Mouse (Mus musculus): ENCODE measurements around the gene Nr1d1. TPM values are rescaled to one million over a fixed set of nuclear protein-coding genes. Genes with fewer than 3 reads are reported as not detected.

Gene Nr1d1
- total RNA-seq (2015; ENCODE audit: low replicate concordance) (not detected in 2 replicates), total RNA-seq (2017; ENCODE audit: low replicate concordance) (0.26 and 0.42 TPM in 2 replicates)

DNA sequence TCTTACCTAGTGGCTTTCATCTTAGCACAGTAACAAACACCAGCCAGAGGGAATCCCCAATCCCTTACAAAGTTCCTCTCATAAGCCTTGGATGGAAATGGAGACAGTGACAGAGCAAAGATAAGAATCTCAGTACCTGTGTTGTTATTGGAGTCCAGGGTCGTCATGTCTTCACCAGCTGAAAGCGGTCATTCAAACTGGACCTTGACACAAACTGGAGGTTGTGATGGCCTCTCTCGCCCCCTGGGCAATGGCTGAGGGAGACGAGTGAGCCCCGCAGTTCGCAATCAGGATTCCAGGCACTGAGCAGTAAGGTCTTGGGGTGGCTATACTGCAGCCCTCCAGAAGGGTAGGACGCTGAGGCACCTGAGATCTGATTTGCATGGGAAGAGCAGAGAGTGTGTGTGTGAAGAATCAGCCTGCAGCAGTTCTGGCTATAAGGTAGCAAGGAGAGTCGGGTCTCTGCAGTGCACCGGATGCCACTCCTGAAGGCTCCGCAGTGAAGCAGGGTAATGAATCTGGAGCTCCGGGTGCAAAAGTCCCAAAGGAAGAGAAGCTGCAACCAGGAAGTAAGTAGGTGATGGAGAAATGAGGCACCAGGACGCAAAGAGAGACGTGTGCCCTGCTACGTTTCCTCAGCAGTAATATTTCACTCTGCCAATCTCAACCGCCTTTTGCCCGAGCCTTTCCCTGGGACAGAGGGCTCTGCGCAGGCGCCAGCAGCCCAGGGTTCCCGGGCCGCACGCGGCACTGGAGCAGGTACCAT lies at the start of gene Nr1d1:
Gene Nr1d1, minus strand, starts transcription at position 752 of the 766 bp plus-strand sequence.
- ATAC-seq (replicated peaks; ENCODE audit: low FRiP score, poor library complexity, severe bottlenecking) = no peak

DNA sequence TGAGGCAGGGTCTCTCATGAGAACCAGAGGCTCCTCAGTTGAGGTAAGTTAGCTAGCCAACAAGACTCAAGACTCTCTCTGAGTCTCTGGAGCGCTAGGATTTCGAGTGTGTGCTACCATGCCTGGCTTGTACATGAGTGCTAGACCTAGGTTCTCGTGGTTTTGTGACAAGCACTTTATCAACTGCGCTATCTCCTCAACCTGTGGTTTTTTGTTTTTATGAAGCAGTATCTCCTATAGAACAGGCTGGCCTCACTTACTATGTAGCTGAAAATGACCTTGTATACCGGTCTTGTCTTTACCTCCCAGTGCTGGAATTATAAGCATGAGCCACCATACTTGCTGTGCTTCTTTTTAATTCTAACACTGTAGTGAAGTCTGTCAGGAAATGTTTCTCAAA lies 45.8 kb upstream of the Nr1d1 start:
- ATAC-seq (replicated peaks; ENCODE audit: low FRiP score, poor library complexity, severe bottlenecking) = no peak

- ATAC-seq (replicated peaks; ENCODE audit: low FRiP score, poor library complexity, severe bottlenecking) = no peak
These were observed 41.6 kb upstream of the Nr1d1 start for GRCm38 (mm10) chr11:98816706-98817239.

GRCm38 (mm10) chr11:98810686-98811085 lies 35.6 kb upstream of the Nr1d1 start:
- no peak for ATAC-seq (replicated peaks; ENCODE audit: low FRiP score, poor library complexity, severe bottlenecking)

GRCm38 (mm10) chr11:98809457-98810290 lies 34.5 kb upstream of the Nr1d1 start:
- ATAC-seq (replicated peaks; ENCODE audit: low FRiP score, poor library complexity, severe bottlenecking) = peak; percentile 97

DNA sequence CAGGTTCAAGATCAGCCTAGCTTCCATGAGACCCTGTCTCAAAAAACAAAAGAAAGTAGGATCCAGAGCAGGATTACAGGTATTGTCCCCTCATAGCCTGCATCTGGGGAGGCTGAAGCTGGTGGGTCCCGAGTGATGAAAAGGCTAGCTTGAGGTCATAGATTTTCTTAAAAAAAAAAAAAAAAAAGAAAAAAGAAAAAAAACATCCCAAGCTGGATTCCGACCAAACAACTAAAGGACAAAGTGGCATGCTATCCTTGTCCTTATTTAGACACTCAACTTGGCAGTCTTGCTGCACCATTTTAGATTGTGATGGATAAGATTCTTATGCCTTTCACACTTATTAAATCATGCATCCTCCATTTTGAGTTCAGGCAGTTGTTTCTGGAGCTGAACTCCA lies 33.3 kb upstream of the Nr1d1 start:
- ATAC-seq (replicated peaks; ENCODE audit: low FRiP score, poor library complexity, severe bottlenecking) = no peak

DNA sequence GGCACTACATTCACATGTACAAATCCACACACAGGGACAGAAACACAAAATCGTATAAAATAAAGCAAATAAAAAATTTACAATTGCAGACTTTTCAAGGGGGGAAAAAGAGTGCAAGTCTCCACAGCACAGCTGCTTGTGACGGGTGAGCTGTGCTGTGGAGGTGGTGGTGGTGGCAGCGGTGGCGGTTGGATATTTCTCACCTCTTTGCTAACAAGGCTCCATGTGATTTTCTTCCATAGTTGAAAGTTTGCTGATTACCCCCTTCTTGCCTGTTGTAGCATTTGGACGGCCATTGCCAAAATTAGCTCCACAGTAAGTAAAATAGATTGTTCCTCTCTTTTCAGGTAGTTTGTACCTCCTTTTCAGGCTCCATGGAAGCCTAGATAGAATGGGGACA lies 29.5 kb upstream of the Nr1d1 start, which contains the start of gene Casc3:
Gene Casc3, plus strand, starts transcription at position 301 of the 400 bp plus-strand sequence.
- no peak for ATAC-seq (replicated peaks; ENCODE audit: low FRiP score, poor library complexity, severe bottlenecking)

DNA sequence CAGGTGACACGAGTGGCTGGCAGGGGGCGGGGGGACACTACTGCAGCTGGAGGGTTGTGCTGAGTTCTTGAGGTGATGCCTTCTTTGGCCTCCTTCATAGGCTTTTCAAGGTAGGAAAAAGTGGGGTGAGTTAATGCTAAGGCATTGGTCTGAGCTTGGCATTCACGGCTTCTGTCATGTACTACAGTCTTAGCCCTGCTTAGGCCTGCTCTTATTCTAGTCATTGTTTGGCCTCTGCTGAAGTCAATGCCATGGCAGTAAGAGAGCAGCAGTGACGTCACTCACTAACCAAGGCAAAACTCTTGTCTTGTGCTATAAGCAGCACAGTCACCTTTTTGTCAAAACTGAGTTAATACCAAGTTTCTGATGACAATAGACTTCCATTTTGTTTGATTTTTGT lies 22.8 kb upstream of the Nr1d1 start:
- ATAC-seq (replicated peaks; ENCODE audit: low FRiP score, poor library complexity, severe bottlenecking) = no peak

DNA sequence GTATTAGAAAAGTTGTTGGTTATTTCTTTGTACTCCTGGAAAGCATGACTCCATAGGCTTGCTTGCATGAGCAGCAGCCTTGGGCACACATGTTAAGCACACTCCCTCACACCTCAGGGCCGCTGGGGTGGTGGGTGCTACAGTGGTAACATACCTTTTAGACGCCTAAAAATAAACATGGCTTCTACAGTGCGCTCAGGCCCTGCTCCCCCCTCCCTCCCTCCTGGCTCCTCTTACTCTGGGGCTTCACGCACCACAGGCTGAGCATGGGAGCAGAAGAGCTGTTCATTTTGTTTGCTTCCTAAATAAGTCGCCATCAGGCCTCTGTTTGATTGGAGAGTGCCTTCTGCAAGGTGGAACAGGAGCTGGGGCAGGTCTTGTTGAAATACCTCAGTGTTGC lies 22.2 kb upstream of the Nr1d1 start:
- no peak for ATAC-seq (replicated peaks; ENCODE audit: low FRiP score, poor library complexity, severe bottlenecking)

DNA sequence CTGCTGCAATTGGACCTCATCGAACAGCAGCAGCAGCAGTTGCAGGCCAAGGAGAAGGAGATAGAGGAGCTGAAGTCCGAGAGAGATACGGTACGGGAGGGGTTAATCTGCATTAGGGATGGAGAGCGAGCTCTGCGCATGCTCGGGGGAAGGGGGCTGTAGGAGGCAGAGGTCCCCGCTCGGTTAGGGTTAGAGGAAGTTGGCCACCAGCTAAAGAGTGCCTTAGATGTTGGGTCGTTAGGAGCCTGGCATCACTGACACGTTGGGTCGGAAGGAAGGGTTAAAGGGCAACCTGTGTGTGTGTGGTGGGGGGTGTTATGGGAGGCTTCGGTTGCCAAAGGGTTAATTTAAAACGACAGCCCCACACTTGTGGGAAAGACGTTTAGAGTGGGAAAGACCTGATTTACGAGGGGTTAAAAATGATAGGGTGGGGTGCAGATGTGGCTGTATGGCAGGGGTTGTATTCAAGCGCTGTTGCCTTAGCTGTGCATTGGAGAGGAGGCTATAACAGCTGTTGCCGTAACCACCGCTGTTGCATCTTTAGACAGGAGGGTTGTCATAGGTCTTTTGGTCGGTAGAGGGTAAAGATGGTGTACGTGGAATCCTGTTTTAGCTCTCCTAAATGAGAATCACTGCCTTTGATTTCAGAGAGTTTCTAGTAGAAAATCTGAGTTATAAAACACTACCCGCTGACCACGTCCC lies 21.5 kb upstream of the Nr1d1 start:
- 0 out of 2 replicates have a peak, but pooled peaks have one; percentile 6 for ATAC-seq (replicated peaks; ENCODE audit: low FRiP score, poor library complexity, severe bottlenecking)

GRCm38 (mm10) chr11:98795714-98796514 lies 20.8 kb upstream of the Nr1d1 start:
- ATAC-seq (replicated peaks; ENCODE audit: low FRiP score, poor library complexity, severe bottlenecking) = peak; percentile 40

GRCm38 (mm10) chr11:98795015-98795713 lies 20.0 kb upstream of the Nr1d1 start, which contains the start of gene Msl1:
Gene Msl1, plus strand, starts transcription at chr11:98795516.
- ATAC-seq (replicated peaks; ENCODE audit: low FRiP score, poor library complexity, severe bottlenecking) = peak; percentile 67

- peak; percentile 64 for ATAC-seq (replicated peaks; ENCODE audit: low FRiP score, poor library complexity, severe bottlenecking)
These were observed 19.4 kb upstream of the Nr1d1 start for GRCm38 (mm10) chr11:98794469-98795014.

- ATAC-seq (replicated peaks; ENCODE audit: low FRiP score, poor library complexity, severe bottlenecking) = no peak
These were observed 16.9 kb upstream of the Nr1d1 start for GRCm38 (mm10) chr11:98792081-98792480.

DNA sequence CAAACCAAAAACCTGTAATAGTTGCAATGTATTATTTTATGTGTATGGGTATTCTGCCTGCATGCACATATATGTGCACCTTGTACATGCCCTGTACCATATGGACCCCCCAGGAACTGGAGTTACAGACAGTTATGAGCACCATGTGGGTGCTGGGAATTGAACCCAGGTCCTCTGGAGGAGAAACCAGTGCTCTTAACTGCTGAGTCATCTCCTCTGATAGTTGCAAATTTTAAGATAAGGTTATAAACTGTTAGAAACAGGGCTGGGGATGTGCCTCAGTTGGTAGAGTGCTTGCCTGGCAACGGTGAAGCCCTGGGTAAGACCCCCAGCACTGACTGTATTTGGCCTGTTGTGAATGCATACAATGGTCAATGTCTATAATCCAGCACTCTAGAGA lies 16.3 kb upstream of the Nr1d1 start:
- no peak for ATAC-seq (replicated peaks; ENCODE audit: low FRiP score, poor library complexity, severe bottlenecking)

DNA sequence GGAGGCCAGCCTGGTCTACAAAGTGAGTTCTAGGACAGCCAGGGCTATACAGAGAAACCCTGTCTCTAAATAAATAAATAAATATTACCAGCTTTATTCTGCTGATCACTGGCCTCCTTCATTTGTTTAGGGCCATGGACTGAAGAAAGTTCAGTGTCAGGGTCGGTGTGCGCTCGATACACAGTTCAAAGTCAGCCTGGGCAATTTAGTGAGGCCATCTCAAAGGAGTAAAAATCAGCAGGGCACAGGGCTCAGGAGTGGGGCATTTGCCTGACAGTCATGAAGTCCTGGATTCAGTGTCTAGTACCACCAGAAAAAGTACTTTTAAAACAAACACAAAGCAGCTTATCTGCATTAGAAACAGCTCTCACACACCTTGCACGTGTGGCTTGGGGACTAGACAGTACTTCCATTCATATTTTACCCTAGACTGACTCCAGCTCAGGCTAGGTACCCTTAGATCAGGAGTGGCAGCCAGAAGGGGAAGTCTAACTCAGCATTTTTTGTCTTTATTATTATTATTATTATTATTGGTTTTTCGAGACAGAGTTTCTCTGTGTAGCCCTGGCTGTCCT lies 15.6 kb upstream of the Nr1d1 start:
- ATAC-seq (replicated peaks; ENCODE audit: low FRiP score, poor library complexity, severe bottlenecking) = no peak

DNA sequence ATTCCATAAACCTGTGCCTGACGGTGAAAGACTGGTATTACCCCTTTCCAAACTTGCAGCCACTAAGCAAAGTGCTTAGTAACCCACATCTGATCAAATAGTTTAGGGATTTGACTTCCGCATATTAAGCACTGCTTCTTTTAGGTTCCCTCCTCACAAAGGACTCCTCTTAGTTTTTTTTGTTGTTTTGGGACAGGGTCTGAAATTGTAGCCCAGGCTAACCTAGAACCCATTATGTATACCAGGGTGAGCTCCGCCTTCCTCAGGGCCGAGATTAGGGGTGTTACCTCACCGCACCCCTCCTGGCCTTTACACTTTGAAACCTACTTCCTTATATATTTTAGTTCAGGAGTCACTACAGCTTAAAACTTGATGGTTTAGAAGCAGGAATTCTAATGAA lies 14.7 kb upstream of the Nr1d1 start:
- no peak for ATAC-seq (replicated peaks; ENCODE audit: low FRiP score, poor library complexity, severe bottlenecking)
